Mouse (Mus musculus): ENCODE measurements around the gene Gbx1. TPM values are rescaled to one million over a fixed set of nuclear protein-coding genes. Genes with fewer than 3 reads are reported as not detected.

Gene Gbx1
- polyA plus RNA-seq, 1 experiment from 2014 or later = not detected

DNA sequence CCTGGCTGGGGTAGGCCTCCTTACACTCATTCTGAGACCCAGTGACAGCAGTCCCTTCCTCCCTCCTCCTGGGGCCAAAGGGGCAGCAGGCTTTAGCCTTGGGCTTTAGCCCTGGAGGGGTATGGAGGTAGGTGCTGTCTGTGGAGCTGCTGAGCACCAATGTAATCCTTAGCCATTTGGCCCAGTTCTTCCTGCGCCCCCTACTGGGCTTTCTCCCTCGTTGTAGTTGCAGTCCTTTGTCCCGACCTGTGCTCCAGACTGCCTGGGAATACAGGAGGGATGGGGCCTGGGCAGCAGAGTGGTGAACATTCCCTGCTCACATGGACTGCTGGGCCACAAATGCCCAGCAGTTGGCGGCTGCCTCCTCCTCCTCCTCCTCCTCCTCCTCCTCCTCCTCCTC is 45.4 kb downstream of the Gbx1 start:
- DNase-seq (ENCODE audit: low spot score) = peak; percentile 34

DNA sequence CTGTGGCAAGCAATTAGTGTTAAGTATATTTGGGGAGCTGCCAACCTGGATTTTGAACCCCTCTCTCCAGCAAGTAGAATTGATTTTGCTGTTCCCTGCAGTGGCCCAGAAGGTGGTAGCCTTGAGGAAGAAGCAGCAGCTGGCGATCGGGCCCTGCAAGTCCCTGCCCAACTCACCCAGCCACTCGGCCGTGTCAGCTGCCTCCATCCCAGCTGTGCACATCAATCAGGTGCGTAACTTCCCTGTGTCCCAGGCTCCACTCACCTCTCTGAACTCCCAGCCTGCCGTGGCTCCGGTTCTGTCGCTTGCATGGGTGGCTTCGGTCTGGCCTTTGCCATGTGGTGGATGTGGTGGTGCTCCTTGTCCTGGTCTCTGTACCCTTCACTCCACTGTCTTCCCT is 49.1 kb downstream of the Gbx1 start:
- no peak for DNase-seq (ENCODE audit: low spot score)

DNA sequence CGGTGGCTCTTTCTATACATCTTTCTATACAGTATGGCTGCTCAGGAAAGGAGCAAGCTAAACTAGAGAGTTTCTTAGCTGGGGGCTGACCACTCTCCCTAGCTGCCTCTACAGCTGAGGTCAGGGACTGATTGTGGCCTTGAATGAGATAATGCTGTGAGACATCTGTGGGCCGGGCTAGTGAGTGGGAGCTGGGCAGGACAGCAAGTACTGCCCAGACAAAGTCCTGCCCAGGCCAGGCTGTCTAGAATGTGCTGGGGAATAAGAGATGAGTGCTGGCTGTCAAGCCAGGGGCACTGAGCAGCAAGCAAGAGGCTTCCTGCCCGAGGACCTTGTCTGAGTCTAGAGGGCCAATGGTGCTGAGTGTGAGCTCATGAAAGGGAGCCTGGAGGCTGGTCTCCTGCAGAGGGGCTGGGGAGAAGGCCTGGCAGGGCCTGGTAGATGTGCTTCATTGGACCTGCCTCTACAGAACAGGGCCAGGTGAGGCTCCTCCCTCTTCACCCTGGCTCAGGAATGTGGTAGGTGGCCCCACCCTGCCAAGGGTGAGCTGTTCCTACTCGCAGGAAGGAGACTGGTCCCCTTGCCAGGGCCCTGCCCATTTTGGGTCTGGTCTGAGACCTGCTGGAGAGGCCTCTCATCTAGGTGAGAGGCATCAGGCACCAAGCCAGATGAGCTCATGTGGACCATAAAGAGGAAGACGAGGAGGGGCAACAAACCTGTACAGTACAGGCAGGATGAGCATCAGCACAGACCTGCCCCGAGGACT is 51.3 kb downstream of the Gbx1 start:
- no peak for DNase-seq (ENCODE audit: low spot score)

- DNase-seq (ENCODE audit: low spot score) = peak; percentile 31
Observed at GRCm38 (mm10) chr5:24474723-24475261, 52.2 kb downstream of the Gbx1 start.

GRCm38 (mm10) chr5:24474025-24474722 is 52.8 kb downstream of the Gbx1 start:
- DNase-seq (ENCODE audit: low spot score) = no peak

DNA sequence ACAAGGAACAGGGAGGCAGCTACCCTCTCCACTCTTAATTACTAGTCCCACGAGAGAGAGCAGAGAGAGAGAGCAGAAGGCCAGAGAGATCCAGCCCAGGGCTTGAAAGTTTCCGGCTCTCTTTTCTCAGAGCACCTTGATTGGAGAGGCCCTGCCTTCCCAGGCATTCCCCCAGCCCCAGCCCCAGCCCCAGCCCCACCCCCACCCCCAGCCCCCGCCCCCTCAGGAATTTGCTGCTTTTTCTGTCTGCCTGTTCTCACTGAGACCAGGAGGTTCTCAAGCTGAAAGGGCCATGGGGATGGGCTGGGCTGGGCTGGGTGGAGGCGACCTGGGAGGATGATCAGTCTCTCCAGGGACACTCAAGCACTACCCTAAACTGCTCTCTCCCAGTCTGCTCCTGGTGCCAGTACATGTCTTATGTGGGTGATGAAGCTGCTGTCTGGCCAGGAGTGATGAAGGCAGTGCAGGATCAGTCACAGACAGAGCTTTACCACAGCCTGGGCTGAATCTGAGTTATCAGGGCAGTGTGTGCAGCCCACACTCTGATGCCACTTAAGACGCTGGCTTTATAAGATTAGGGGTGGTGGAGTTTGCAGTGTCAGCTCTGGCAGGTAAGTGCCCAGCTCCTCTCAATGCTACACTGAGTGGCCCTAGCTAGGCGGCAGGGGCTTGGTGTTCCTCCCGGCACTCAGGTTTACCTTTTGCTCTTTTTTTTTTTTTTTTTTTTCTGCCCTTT is 54.0 kb downstream of the Gbx1 start:
- no peak for DNase-seq (ENCODE audit: low spot score)

GRCm38 (mm10) chr5:24470600-24470999 is 56.4 kb downstream of the Gbx1 start:
- peak; percentile 81 for DNase-seq (ENCODE audit: low spot score)

DNA sequence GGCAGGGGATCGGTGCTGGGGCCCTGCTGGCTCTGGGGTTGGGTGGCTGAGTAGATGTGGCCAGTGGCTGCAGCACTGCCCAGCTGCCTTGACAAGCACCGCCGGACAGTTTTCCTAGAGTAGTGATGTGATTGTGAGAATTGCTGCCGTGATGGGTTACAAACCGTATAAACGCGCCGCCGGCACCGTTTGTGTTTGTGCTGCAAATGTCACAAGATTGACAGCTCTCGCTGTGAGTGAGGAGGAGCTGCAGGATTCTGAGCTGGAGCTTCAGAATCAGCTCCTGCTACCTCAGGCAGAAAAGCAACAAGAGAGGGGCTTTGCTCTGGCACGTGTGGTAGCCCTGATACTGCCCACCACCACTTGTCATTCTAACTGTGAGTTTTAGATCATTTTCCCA is 60.2 kb downstream of the Gbx1 start:
- no peak for DNase-seq (ENCODE audit: low spot score)

GRCm38 (mm10) chr5:24455613-24456012 is 71.4 kb downstream of the Gbx1 start:
- DNase-seq (ENCODE audit: low spot score) = no peak

DNA sequence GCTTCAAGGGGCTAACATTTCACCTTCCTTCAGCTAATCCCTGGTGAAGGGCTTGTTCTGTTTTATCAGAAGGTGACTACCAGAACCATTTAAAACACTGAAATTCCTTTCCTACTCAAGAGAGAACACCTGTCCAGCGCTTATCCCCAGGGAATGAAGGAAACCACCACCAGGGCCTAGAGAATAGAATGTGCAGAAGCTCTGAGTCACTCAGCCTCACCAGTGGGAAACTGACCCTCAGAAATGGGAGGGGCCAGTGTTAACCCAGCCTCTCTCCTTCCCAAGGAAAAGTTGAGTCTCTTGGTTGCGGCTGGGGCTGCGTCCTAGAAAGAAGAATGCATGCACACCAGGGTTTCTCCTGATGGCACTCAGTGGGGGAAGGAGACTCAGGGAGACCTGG is 71.9 kb downstream of the Gbx1 start:
- no peak for DNase-seq (ENCODE audit: low spot score)

- no peak for DNase-seq (ENCODE audit: low spot score)
Observed at GRCm38 (mm10) chr5:24453985-24454303, 73.1 kb downstream of the Gbx1 start.

GRCm38 (mm10) chr5:24453283-24453984 is 73.6 kb downstream of the Gbx1 start:
- DNase-seq (ENCODE audit: low spot score) = no peak

Other genes starting within 250 kb of the Gbx1 start
- gene Kcnh2, start 175.6 kb downstream of the Gbx1 start, polyA plus RNA-seq (2015; fragmentation: Nextera tagmentation; extraction: Ambion mirVana) = 5.3 and 7.2 TPM in 2 replicates
- 1.5 and 1.7 TPM in 2 replicates for gene Nos3, start 162.4 kb downstream of the Gbx1 start, polyA plus RNA-seq (2015; fragmentation: Nextera tagmentation; extraction: Ambion mirVana)
- gene Atg9b, start 135.1 kb downstream of the Gbx1 start, polyA plus RNA-seq (2015; fragmentation: Nextera tagmentation; extraction: Ambion mirVana) = 2.0 and 3.0 TPM in 2 replicates
- gene Abcb8, start 133.5 kb downstream of the Gbx1 start, polyA plus RNA-seq (2015; fragmentation: Nextera tagmentation; extraction: Ambion mirVana) = 32.6 and 33.9 TPM in 2 replicates
- 0.34 and 0.54 TPM in 2 replicates for gene Asic3, start 113.8 kb downstream of the Gbx1 start, polyA plus RNA-seq (2015; fragmentation: Nextera tagmentation; extraction: Ambion mirVana)
- 31.4 and 35.1 TPM in 2 replicates for gene Cdk5, start 103.7 kb downstream of the Gbx1 start, polyA plus RNA-seq (2015; fragmentation: Nextera tagmentation; extraction: Ambion mirVana)
- 23.2 and 26.6 TPM in 2 replicates for gene Slc4a2, start 103.4 kb downstream of the Gbx1 start, polyA plus RNA-seq (2015; fragmentation: Nextera tagmentation; extraction: Ambion mirVana)
- gene Fastk, start 81.9 kb downstream of the Gbx1 start, polyA plus RNA-seq (2015; fragmentation: Nextera tagmentation; extraction: Ambion mirVana) = 86.0 and 88.5 TPM in 2 replicates
- 33.7 and 35.4 TPM in 2 replicates for gene Tmub1, start 79.3 kb downstream of the Gbx1 start, polyA plus RNA-seq (2015; fragmentation: Nextera tagmentation; extraction: Ambion mirVana)
- gene Agap3, start 75.0 kb downstream of the Gbx1 start, polyA plus RNA-seq (2015; fragmentation: Nextera tagmentation; extraction: Ambion mirVana) = 24.5 and 26.9 TPM in 2 replicates
- 0.88 and 0.94 TPM in 2 replicates for gene Asb10, start 13.8 kb upstream of the Gbx1 start, polyA plus RNA-seq (2015; fragmentation: Nextera tagmentation; extraction: Ambion mirVana)
- not detected in 2 replicates for gene 4931409K22Rik, start 29.6 kb upstream of the Gbx1 start, polyA plus RNA-seq (2015; fragmentation: Nextera tagmentation; extraction: Ambion mirVana)
- 119 and 121 TPM in 2 replicates for gene Abcf2, start 50.3 kb upstream of the Gbx1 start, polyA plus RNA-seq (2015; fragmentation: Nextera tagmentation; extraction: Ambion mirVana)
- 16.8 and 18.5 TPM in 2 replicates for gene Chpf2, start 59.5 kb upstream of the Gbx1 start, polyA plus RNA-seq (2015; fragmentation: Nextera tagmentation; extraction: Ambion mirVana)
- gene Smarcd3, start 97.2 kb upstream of the Gbx1 start, polyA plus RNA-seq (2015; fragmentation: Nextera tagmentation; extraction: Ambion mirVana) = 2.0 and 2.5 TPM in 2 replicates
- gene Nub1, start 158.3 kb upstream of the Gbx1 start, polyA plus RNA-seq (2015; fragmentation: Nextera tagmentation; extraction: Ambion mirVana) = 43.4 and 46.3 TPM in 2 replicates
- gene Wdr86, start 203.5 kb upstream of the Gbx1 start, polyA plus RNA-seq (2015; fragmentation: Nextera tagmentation; extraction: Ambion mirVana) = 2.0 and 2.4 TPM in 2 replicates
- 1.1 and 4.1 TPM in 2 replicates for gene Crygn, start 230.8 kb upstream of the Gbx1 start, polyA plus RNA-seq (2015; fragmentation: Nextera tagmentation; extraction: Ambion mirVana)